Mouse (Mus musculus): ENCODE measurements around the gene Isg20l2. TPM values are rescaled to one million over a fixed set of nuclear protein-coding genes. Genes with fewer than 3 reads are reported as not detected.
"Not testable (repeated sequence)": the region's sequence is repeated elsewhere in the genome, so short reads cannot be mapped to it uniquely, and the experiment has no call there.

The Isg20l2 gene
- polyA plus RNA-seq, 1 experiment: 12.8 TPM

GRCm38 (mm10) chr3:87899266-87899665 is 30.8 kb upstream of the Isg20l2 start:
- H3K4me3 ChIP-seq (replicated peaks; ENCODE audit: extremely low read depth, low read depth, low read length): no peak overlapping the region
- TF ChIP-seq POLR2A (IDR thresholded peaks at IDR 0.05; ENCODE audit: borderline replicate concordance, extremely low read depth, low read depth, low read length) (no peak), CTCF (IDR thresholded peaks at IDR 0.05; ENCODE audit: insufficient read depth, low read length) (no peak)
- 49% methylated on average over 3 of the region's 3 CpGs for WGBS
- no peak for DNase-seq
- no peaks in the 10 kb centered on the region for H3K4me1 ChIP-seq (ENCODE audit: control insufficient read depth, insufficient read depth, low read length)

- no peaks in the 10 kb centered on the region for H3K4me1 ChIP-seq (ENCODE audit: control insufficient read depth, insufficient read depth, low read length)
- 75% methylated on average over 3 of the region's 3 CpGs for WGBS
- no peak for TF ChIP-seq POLR2A (IDR thresholded peaks at IDR 0.05; ENCODE audit: borderline replicate concordance, extremely low read depth, low read depth, low read length)
- no peak for TF ChIP-seq CTCF (IDR thresholded peaks at IDR 0.05; ENCODE audit: insufficient read depth, low read length)
- no peak for DNase-seq
- no peak overlapping the region for H3K4me3 ChIP-seq (replicated peaks; ENCODE audit: extremely low read depth, low read depth, low read length)
These were observed 30.3 kb upstream of the Isg20l2 start for GRCm38 (mm10) chr3:87899776-87900175.

DNA sequence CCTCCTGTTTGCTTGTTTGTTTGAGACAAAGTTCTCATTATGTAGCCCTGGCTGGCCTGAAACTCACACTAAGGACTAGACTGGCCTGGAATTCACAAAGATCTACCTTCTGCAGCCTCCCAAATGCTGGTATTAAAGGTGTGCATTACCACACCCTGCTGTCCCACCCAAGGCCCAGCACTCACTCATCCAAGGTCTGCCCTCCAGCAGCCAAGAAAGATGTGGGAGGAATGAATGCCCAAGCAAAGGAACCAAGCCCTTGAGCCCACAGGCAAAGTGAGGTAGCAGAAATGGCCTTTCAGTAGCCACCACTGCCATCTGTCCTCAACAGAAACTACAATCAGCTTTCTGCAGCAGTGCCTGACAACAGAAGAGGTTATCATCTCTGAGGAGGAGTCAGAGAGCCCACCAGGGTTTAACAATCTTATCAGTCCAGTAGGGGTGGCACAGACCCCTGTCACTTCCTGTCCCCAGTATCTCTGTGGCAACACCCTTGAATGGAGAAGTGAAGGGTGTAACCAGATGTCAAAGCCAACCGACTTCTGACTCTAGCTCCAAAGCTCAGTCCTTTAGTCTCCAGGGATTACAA is 29.0 kb upstream of the Isg20l2 start:
- DNase-seq: no peak
- Histone ChIP-seq H3K4me1 (ENCODE audit: control insufficient read depth, insufficient read depth, low read length) (no peaks in the 10 kb centered on the region), H3K4me3 (replicated peaks; ENCODE audit: extremely low read depth, low read depth, low read length) (no peak overlapping the region)
- 6% methylated on average over 1 of the region's 1 CpGs for WGBS
- no peak for TF ChIP-seq POLR2A (IDR thresholded peaks at IDR 0.05; ENCODE audit: borderline replicate concordance, extremely low read depth, low read depth, low read length)
- no peak for TF ChIP-seq CTCF (IDR thresholded peaks at IDR 0.05; ENCODE audit: insufficient read depth, low read length)

- H3K4me1 ChIP-seq (ENCODE audit: control insufficient read depth, insufficient read depth, low read length); DNase-seq; H3K4me3 ChIP-seq (replicated peaks; ENCODE audit: extremely low read depth, low read depth, low read length): not testable (repeated sequence)
- 74% methylated on average over 6 of the region's 6 CpGs for WGBS
These were observed 28.2 kb upstream of the Isg20l2 start for GRCm38 (mm10) chr3:87901959-87902358.

- 69% methylated on average over 5 of the region's 5 CpGs for WGBS
- no peak for DNase-seq
- no peak overlapping the region for H3K4me3 ChIP-seq (replicated peaks; ENCODE audit: extremely low read depth, low read depth, low read length)
- peaks cover 10% of the 10 kb centered on the region for H3K4me1 ChIP-seq (ENCODE audit: control insufficient read depth, insufficient read depth, low read length)
- TF ChIP-seq POLR2A (IDR thresholded peaks at IDR 0.05; ENCODE audit: borderline replicate concordance, extremely low read depth, low read depth, low read length) (no peak), CTCF (IDR thresholded peaks at IDR 0.05; ENCODE audit: insufficient read depth, low read length) (no peak)
These were observed 26.3 kb upstream of the Isg20l2 start for GRCm38 (mm10) chr3:87903821-87904220.

- H3K4me1 ChIP-seq (ENCODE audit: control insufficient read depth, insufficient read depth, low read length): peaks cover 17% of the 10 kb centered on the region
- under 1% methylated on average over 53 of the region's 57 CpGs for WGBS
- no peak for TF ChIP-seq CTCF (IDR thresholded peaks at IDR 0.05; ENCODE audit: insufficient read depth, low read length)
- peak; percentile 51; the same call in 1 of the 2 replicates for TF ChIP-seq POLR2A (IDR thresholded peaks at IDR 0.05; ENCODE audit: borderline replicate concordance, extremely low read depth, low read depth, low read length)
- DNase-seq: peak; percentile 91
- H3K4me3 ChIP-seq (replicated peaks; ENCODE audit: extremely low read depth, low read depth, low read length): peak within 1 kb of the TSS; percentile 97
These were observed 24.1 kb upstream of the Isg20l2 start, which contains the start of gene Hdgf for GRCm38 (mm10) chr3:87905880-87906485. Hdgf (plus strand) TSS chr3:87906321.

- WGBS: under 1% methylated on average over 43 of the region's 47 CpGs
- Histone ChIP-seq H3K4me3 (replicated peaks; ENCODE audit: extremely low read depth, low read depth, low read length) (peak overlapping the region; percentile 97), H3K4me1 (ENCODE audit: control insufficient read depth, insufficient read depth, low read length) (peaks cover 17% of the 10 kb centered on the region)
- no peak for TF ChIP-seq CTCF (IDR thresholded peaks at IDR 0.05; ENCODE audit: insufficient read depth, low read length)
- no peak for TF ChIP-seq POLR2A (IDR thresholded peaks at IDR 0.05; ENCODE audit: borderline replicate concordance, extremely low read depth, low read depth, low read length)
- no peak for DNase-seq
These were observed 23.5 kb upstream of the Isg20l2 start for GRCm38 (mm10) chr3:87906601-87906980.

GRCm38 (mm10) chr3:87906981-87907857 is 22.9 kb upstream of the Isg20l2 start:
- TF ChIP-seq POLR2A (IDR thresholded peaks at IDR 0.05; ENCODE audit: borderline replicate concordance, extremely low read depth, low read depth, low read length): no peak; the same call in 1 of the 2 replicates
- no peak for TF ChIP-seq CTCF (IDR thresholded peaks at IDR 0.05; ENCODE audit: insufficient read depth, low read length)
- H3K4me3 ChIP-seq (replicated peaks; ENCODE audit: extremely low read depth, low read depth, low read length): peak overlapping the region; percentile 97
- H3K4me1 ChIP-seq (ENCODE audit: control insufficient read depth, insufficient read depth, low read length): peaks cover 17% of the 10 kb centered on the region
- under 1% methylated on average over 27 of the region's 27 CpGs for WGBS
- peak; percentile 66 for DNase-seq

GRCm38 (mm10) chr3:87907906-87908305 is 22.2 kb upstream of the Isg20l2 start:
- peak overlapping the region; percentile 97 for H3K4me3 ChIP-seq (replicated peaks; ENCODE audit: extremely low read depth, low read depth, low read length)
- peaks cover 17% of the 10 kb centered on the region for H3K4me1 ChIP-seq (ENCODE audit: control insufficient read depth, insufficient read depth, low read length)
- 0% methylated on average over 1 of the region's 1 CpGs for WGBS
- no peak for TF ChIP-seq POLR2A (IDR thresholded peaks at IDR 0.05; ENCODE audit: borderline replicate concordance, extremely low read depth, low read depth, low read length)
- TF ChIP-seq CTCF (IDR thresholded peaks at IDR 0.05; ENCODE audit: insufficient read depth, low read length): no peak
- DNase-seq: peak; percentile 37

Data from lung, adult 2 months (tissue).